Mouse (Mus musculus): ENCODE data around the gene Ppm1k.

- no peak for TF ChIP-seq CTCF (IDR thresholded peaks at IDR 0.05; ENCODE audit: low read depth)
- no peak for TF ChIP-seq EP300 (IDR thresholded peaks at IDR 0.05; ENCODE audit: low read depth)
Measured at GRCm38 (mm10) chr6:57526933-57527332, 8.3 kb downstream of the Ppm1k start.
